Mouse (Mus musculus): ENCODE measurements around the gene Ifnb1. TPM values are rescaled to one million over a fixed set of nuclear protein-coding genes. Genes with fewer than 3 reads are reported as not detected.

Gene Ifnb1
- polyA plus RNA-seq, 1 experiment from 2014 or later: not detected

GRCm38 (mm10) chr4:88515711-88516211 is 6.8 kb downstream of the Ifnb1 start:
- Histone ChIP-seq H3K4me3 (ENCODE audit: low read depth, low read length) (no peak overlapping the region), H3K9me3 (ENCODE audit: control insufficient read depth, low read length) (no peaks in the 10 kb centered on the region), H3K4me1 (ENCODE audit: control insufficient read depth, insufficient read depth, low read length) (no peaks in the 10 kb centered on the region), H3K36me3 (ENCODE audit: control insufficient read depth, insufficient read depth, low read length) (no peaks in the 10 kb centered on the region), H3K4me2 (ENCODE audit: low read depth, low read length) (no peak overlapping the region), H3K9ac (replicated peaks; ENCODE audit: low read depth, low read length) (no peak overlapping the region), H3K27ac (ENCODE audit: low read depth, low read length) (no peak overlapping the region), H3K27me3 (ENCODE audit: control insufficient read depth, insufficient read depth, low read length) (no peaks in the 10 kb centered on the region)
- WGBS: 68% methylated on average over 4 of the region's 4 CpGs
- peak; percentile 66; the same call in 1 of the 2 replicates for ATAC-seq (ENCODE audit: low read depth)

- no peak overlapping the region for H3K9ac ChIP-seq (replicated peaks; ENCODE audit: low read depth, low read length)
- no peaks in the 10 kb centered on the region for H3K9me3 ChIP-seq (ENCODE audit: control insufficient read depth, low read length)
- no peak overlapping the region for H3K27ac ChIP-seq (ENCODE audit: low read depth, low read length)
- no peak for ATAC-seq (ENCODE audit: low read depth)
- no peak overlapping the region for H3K4me2 ChIP-seq (ENCODE audit: low read depth, low read length)
- H3K4me3 ChIP-seq (ENCODE audit: low read depth, low read length): no peak overlapping the region
- WGBS: 53% methylated on average over 2 of the region's 2 CpGs
- H3K36me3 ChIP-seq (ENCODE audit: control insufficient read depth, insufficient read depth, low read length): no peaks in the 10 kb centered on the region
- no peaks in the 10 kb centered on the region for H3K4me1 ChIP-seq (ENCODE audit: control insufficient read depth, insufficient read depth, low read length)
- H3K27me3 ChIP-seq (ENCODE audit: control insufficient read depth, insufficient read depth, low read length): no peaks in the 10 kb centered on the region
Observed at GRCm38 (mm10) chr4:88515250-88515649, 7.3 kb downstream of the Ifnb1 start.

- no peaks in the 10 kb centered on the region for H3K27me3 ChIP-seq (ENCODE audit: control insufficient read depth, insufficient read depth, low read length)
- H3K4me3 ChIP-seq (ENCODE audit: low read depth, low read length): no peak overlapping the region
- H3K9ac ChIP-seq (replicated peaks; ENCODE audit: low read depth, low read length): no peak overlapping the region
- no peak overlapping the region for H3K4me2 ChIP-seq (ENCODE audit: low read depth, low read length)
- H3K36me3 ChIP-seq (ENCODE audit: control insufficient read depth, insufficient read depth, low read length): no peaks in the 10 kb centered on the region
- H3K9me3 ChIP-seq (ENCODE audit: control insufficient read depth, low read length): no peaks in the 10 kb centered on the region
- H3K4me1 ChIP-seq (ENCODE audit: control insufficient read depth, insufficient read depth, low read length): no peaks in the 10 kb centered on the region
- WGBS: 50% methylated on average over 4 of the region's 4 CpGs
- peak; percentile 17; the same call in 1 of the 2 replicates for ATAC-seq (ENCODE audit: low read depth)
- H3K27ac ChIP-seq (ENCODE audit: low read depth, low read length): no peak overlapping the region
Observed at GRCm38 (mm10) chr4:88514403-88514802, 8.2 kb downstream of the Ifnb1 start.

- H3K4me2 ChIP-seq (ENCODE audit: low read depth, low read length): no peak overlapping the region
- H3K9me3 ChIP-seq (ENCODE audit: control insufficient read depth, low read length): no peaks in the 10 kb centered on the region
- H3K27ac ChIP-seq (ENCODE audit: low read depth, low read length): no peak overlapping the region
- no peak overlapping the region for H3K4me3 ChIP-seq (ENCODE audit: low read depth, low read length)
- WGBS: 94% methylated on average over 4 of the region's 4 CpGs
- no peaks in the 10 kb centered on the region for H3K4me1 ChIP-seq (ENCODE audit: control insufficient read depth, insufficient read depth, low read length)
- no peaks in the 10 kb centered on the region for H3K27me3 ChIP-seq (ENCODE audit: control insufficient read depth, insufficient read depth, low read length)
- H3K36me3 ChIP-seq (ENCODE audit: control insufficient read depth, insufficient read depth, low read length): no peaks in the 10 kb centered on the region
- no peak for ATAC-seq (ENCODE audit: low read depth)
- no peak overlapping the region for H3K9ac ChIP-seq (replicated peaks; ENCODE audit: low read depth, low read length)
Observed at GRCm38 (mm10) chr4:88513743-88514142, 8.8 kb downstream of the Ifnb1 start.

GRCm38 (mm10) chr4:88503753-88504152 is 18.8 kb downstream of the Ifnb1 start:
- H3K27ac ChIP-seq (ENCODE audit: low read depth, low read length): no peak overlapping the region
- no peak for ATAC-seq (ENCODE audit: low read depth)
- H3K9ac ChIP-seq (replicated peaks; ENCODE audit: low read depth, low read length): no peak overlapping the region
- no peaks in the 10 kb centered on the region for H3K36me3 ChIP-seq (ENCODE audit: control insufficient read depth, insufficient read depth, low read length)
- H3K27me3 ChIP-seq (ENCODE audit: control insufficient read depth, insufficient read depth, low read length): no peaks in the 10 kb centered on the region
- no peaks in the 10 kb centered on the region for H3K4me1 ChIP-seq (ENCODE audit: control insufficient read depth, insufficient read depth, low read length)
- H3K9me3 ChIP-seq (ENCODE audit: control insufficient read depth, low read length): no peaks in the 10 kb centered on the region
- H3K4me3 ChIP-seq (ENCODE audit: low read depth, low read length): no peak overlapping the region
- WGBS: 76% methylated on average over 4 of the region's 4 CpGs
- no peak overlapping the region for H3K4me2 ChIP-seq (ENCODE audit: low read depth, low read length)

GRCm38 (mm10) chr4:88501247-88501646 is 21.3 kb downstream of the Ifnb1 start:
- no peaks in the 10 kb centered on the region for H3K9me3 ChIP-seq (ENCODE audit: control insufficient read depth, low read length)

GRCm38 (mm10) chr4:88496321-88497018 is 26.1 kb downstream of the Ifnb1 start:
- Histone ChIP-seq H3K4me3 (ENCODE audit: low read depth, low read length) (no peak overlapping the region), H3K4me1 (ENCODE audit: control insufficient read depth, insufficient read depth, low read length) (no peaks in the 10 kb centered on the region), H3K27me3 (ENCODE audit: control insufficient read depth, insufficient read depth, low read length) (no peaks in the 10 kb centered on the region), H3K9me3 (ENCODE audit: control insufficient read depth, low read length) (no peaks in the 10 kb centered on the region), H3K36me3 (ENCODE audit: control insufficient read depth, insufficient read depth, low read length) (no peaks in the 10 kb centered on the region), H3K4me2 (ENCODE audit: low read depth, low read length) (no peak overlapping the region), H3K9ac (replicated peaks; ENCODE audit: low read depth, low read length) (no peak overlapping the region), H3K27ac (ENCODE audit: low read depth, low read length) (no peak overlapping the region)
- no peak for ATAC-seq (ENCODE audit: low read depth)
- WGBS: 82% methylated on average over 6 of the region's 6 CpGs

More at GRCm38 (mm10) chr4:88501247-88501646, 21.3 kb downstream of the Ifnb1 start:
- Histone ChIP-seq H3K4me2 (ENCODE audit: low read depth, low read length) (no peak overlapping the region), H3K9ac (replicated peaks; ENCODE audit: low read depth, low read length) (no peak overlapping the region), H3K4me3 (ENCODE audit: low read depth, low read length) (no peak overlapping the region), H3K27ac (ENCODE audit: low read depth, low read length) (no peak overlapping the region), H3K4me1 (ENCODE audit: control insufficient read depth, insufficient read depth, low read length) (no peaks in the 10 kb centered on the region), H3K27me3 (ENCODE audit: control insufficient read depth, insufficient read depth, low read length) (no peaks in the 10 kb centered on the region), H3K36me3 (ENCODE audit: control insufficient read depth, insufficient read depth, low read length) (no peaks in the 10 kb centered on the region)
- ATAC-seq (ENCODE audit: low read depth): no peak
- 83% methylated on average over 3 of the region's 3 CpGs for WGBS

- Histone ChIP-seq H3K27ac (ENCODE audit: low read depth, low read length) (no peak overlapping the region), H3K4me1 (ENCODE audit: control insufficient read depth, insufficient read depth, low read length) (no peaks in the 10 kb centered on the region), H3K9ac (replicated peaks; ENCODE audit: low read depth, low read length) (no peak overlapping the region), H3K36me3 (ENCODE audit: control insufficient read depth, insufficient read depth, low read length) (no peaks in the 10 kb centered on the region), H3K9me3 (ENCODE audit: control insufficient read depth, low read length) (no peaks in the 10 kb centered on the region), H3K4me2 (ENCODE audit: low read depth, low read length) (no peak overlapping the region), H3K27me3 (ENCODE audit: control insufficient read depth, insufficient read depth, low read length) (no peaks in the 10 kb centered on the region), H3K4me3 (ENCODE audit: low read depth, low read length) (no peak overlapping the region)
- WGBS: 96% methylated on average over 2 of the region's 2 CpGs
- no peak for ATAC-seq (ENCODE audit: low read depth)
Observed at GRCm38 (mm10) chr4:88489622-88490021, 33.0 kb downstream of the Ifnb1 start.

GRCm38 (mm10) chr4:88488107-88488506 is 34.5 kb downstream of the Ifnb1 start:
- H3K27me3 ChIP-seq (ENCODE audit: control insufficient read depth, insufficient read depth, low read length): no peaks in the 10 kb centered on the region
- no peak overlapping the region for H3K9ac ChIP-seq (replicated peaks; ENCODE audit: low read depth, low read length)
- H3K27ac ChIP-seq (ENCODE audit: low read depth, low read length): no peak overlapping the region
- 86% methylated on average over 3 of the region's 3 CpGs for WGBS
- no peaks in the 10 kb centered on the region for H3K9me3 ChIP-seq (ENCODE audit: control insufficient read depth, low read length)
- no peaks in the 10 kb centered on the region for H3K36me3 ChIP-seq (ENCODE audit: control insufficient read depth, insufficient read depth, low read length)
- no peak overlapping the region for H3K4me2 ChIP-seq (ENCODE audit: low read depth, low read length)
- H3K4me1 ChIP-seq (ENCODE audit: control insufficient read depth, insufficient read depth, low read length): no peaks in the 10 kb centered on the region
- H3K4me3 ChIP-seq (ENCODE audit: low read depth, low read length): no peak overlapping the region
- no peak for ATAC-seq (ENCODE audit: low read depth)

Data from neural tube, embryonic 14.5 days (tissue).